Mouse (Mus musculus) limb, embryonic 11.5 days (tissue): ENCODE results near the gene Sec61a1. TPM values are rescaled to one million over a fixed set of nuclear protein-coding genes. Genes with fewer than 3 reads are reported as not detected.

ENCODE experiments used
- ATAC-seq: fragments of 200-750 bp; cut with Nextera tagmentation; 2 replicates; pipeline ENCODE4 v1.8.0; 2017; ENCODE audit warnings: low read depth; ENCODE audit not compliant: insufficient number of reproducible peaks, low FRiP score, low TSS enrichment
- DNase-seq: peaks from one replicate; pipeline ENCODE4 v3.0.0-alpha.2; 2015; ENCODE audit warnings: low spot score
- H3K27ac ChIP-seq: fragments of 300-500 bp; sonication (generic); replicated peaks from 2 replicates; pipeline ENCODE4 v1.5.1; 2014; ENCODE audit warnings: low read depth, mild to moderate bottlenecking, low read length
- H3K27me3 ChIP-seq: fragments of 300-500 bp; sonication (generic); 2 replicates; pipeline ENCODE4 v1.6.1; 2014; ENCODE audit warnings: mild to moderate bottlenecking, low read length, mixed read lengths; ENCODE audit not compliant: control insufficient read depth, insufficient read depth
- H3K36me3 ChIP-seq: fragments of 300-500 bp; sonication (generic); 2 replicates; pipeline ENCODE4 v1.6.1; 2014; ENCODE audit warnings: mild to moderate bottlenecking, low read length, moderate library complexity, mixed read lengths; ENCODE audit not compliant: control insufficient read depth, insufficient read depth
- H3K4me1 ChIP-seq: fragments of 300-500 bp; sonication (generic); 2 replicates; pipeline ENCODE4 v1.6.1; 2014; ENCODE audit warnings: low read length, mixed read lengths; ENCODE audit not compliant: control insufficient read depth, insufficient read depth
- H3K4me2 ChIP-seq: fragments of 300-500 bp; sonication (generic); 2 replicates; pipeline ENCODE4 v1.6.1; 2014; ENCODE audit warnings: low read depth, mild to moderate bottlenecking, moderate library complexity; ENCODE audit not compliant: severe bottlenecking
- H3K4me3 ChIP-seq: fragments of 300-500 bp; sonication (generic); 2 replicates; pipeline ENCODE4 v1.5.1; 2014; ENCODE audit warnings: low read depth, low read length
- H3K9ac ChIP-seq: fragments of 300-500 bp; sonication (generic); 2 replicates; pipeline ENCODE4 v1.6.1; 2014; ENCODE audit warnings: mild to moderate bottlenecking, low read length
- H3K9me3 ChIP-seq: fragments of 300-500 bp; sonication (generic); 2 replicates; pipeline ENCODE4 v1.6.1; 2016; ENCODE audit warnings: low read length; ENCODE audit not compliant: control insufficient read depth
- WGBS: fragments of 180-500 bp; shearing (Covaris S2); extraction: QIAGEN DNeasy Blood & Tissue Kit; methylation state at CpG from one replicate; pipeline ENCODE4 v1.1.7; 2014; 5-methylcytosine and 5-hydroxymethylcytosine counted together
- polyA plus RNA-seq: library from polyadenylated mRNA; unstranded; fragments of >200 nt; fragmentation: Nextera tagmentation; extraction: Ambion mirVana; gene quantifications from 2 replicates; pipeline ENCODE4 v1.2.1, GENCODE M21; 2014

Sec61a1 gene
- polyA plus RNA-seq, 1 experiment from 2014 or later = 191 TPM

DNA sequence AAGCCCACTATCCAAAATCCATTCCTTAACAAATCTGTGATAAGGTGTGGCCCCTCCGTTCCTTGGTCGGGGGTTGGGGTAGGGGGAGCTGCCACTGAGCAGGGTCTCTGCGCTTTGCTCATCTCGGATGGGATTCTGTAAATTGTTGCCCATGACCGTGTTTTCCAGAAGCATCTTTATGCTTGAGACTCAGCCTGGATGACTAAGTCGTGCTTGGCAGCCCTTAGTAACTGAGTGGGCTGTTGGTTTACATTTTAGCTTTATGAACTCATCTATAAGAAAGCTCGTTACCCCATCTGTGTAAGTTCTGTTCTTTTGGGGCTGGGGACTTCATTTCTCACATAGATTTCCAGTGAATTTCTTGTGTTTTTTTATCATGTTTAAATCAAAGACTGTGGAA, 29.7 kb downstream of the Sec61a1 start:
- Histone ChIP-seq H3K4me3 (no peak overlapping the region), H3K27ac (no peak overlapping the region), H3K9me3 (no peaks in the 10 kb centered on the region), H3K36me3 (peaks cover 17% of the 10 kb centered on the region), H3K4me1 (no peaks in the 10 kb centered on the region), H3K4me2 (no peak overlapping the region), H3K9ac (no peak overlapping the region), H3K27me3 (no peaks in the 10 kb centered on the region)
- WGBS = 94% methylated on average over 7 of the region's 7 CpGs
- DNase-seq (no peak), ATAC-seq (no peak)

DNA sequence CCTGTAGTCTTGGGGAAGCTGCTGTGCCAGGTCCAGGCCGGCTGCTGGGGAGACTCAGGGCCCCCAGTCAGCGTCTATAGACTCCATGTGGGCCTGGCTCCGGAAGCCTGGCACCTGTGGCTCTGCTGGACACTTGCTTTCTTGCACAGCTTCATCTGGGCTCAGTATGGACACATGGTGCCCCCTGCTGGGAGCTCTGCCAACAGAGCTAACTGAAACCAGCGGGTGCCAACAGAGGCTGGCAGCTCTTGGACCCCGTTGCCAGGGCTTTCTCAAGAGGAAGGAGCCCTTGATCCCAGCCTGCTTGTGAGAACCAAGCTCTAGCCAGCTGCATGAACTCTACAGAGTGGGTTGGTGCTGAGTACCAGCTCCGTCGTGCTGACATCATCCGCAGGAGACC, 31.8 kb downstream of the Sec61a1 start:
- DNase-seq = peak; percentile 48
- Histone ChIP-seq H3K27me3 (no peaks in the 10 kb centered on the region), H3K4me1 (no peaks in the 10 kb centered on the region), H3K36me3 (peaks cover 22% of the 10 kb centered on the region), H3K27ac (no peak overlapping the region), H3K4me2 (no peak overlapping the region), H3K9me3 (no peaks in the 10 kb centered on the region), H3K4me3 (no peak overlapping the region), H3K9ac (no peak overlapping the region)
- ATAC-seq = no peak
- 86% methylated on average over 8 of the region's 8 CpGs for WGBS

DNA sequence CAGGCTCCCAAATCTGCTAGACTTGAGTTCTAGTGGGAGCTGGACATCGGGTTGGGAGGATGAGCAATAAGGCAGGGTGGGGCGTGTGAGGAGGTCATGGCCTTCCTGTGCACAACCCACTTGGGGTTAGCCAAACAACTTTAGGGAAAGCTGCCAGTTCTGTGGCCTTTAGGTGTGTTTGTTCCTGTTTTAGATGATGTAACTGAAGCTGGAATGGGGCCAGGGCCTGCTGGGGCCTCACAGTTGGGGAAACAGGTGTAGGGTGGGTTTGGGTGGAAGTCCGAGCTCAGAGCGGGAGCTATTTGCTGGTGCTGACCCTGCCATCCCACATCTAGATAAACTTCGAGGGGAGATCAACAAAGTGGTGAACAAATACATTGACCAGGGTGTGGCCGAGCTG, 33.3 kb downstream of the Sec61a1 start:
- ATAC-seq = no peak

DNA sequence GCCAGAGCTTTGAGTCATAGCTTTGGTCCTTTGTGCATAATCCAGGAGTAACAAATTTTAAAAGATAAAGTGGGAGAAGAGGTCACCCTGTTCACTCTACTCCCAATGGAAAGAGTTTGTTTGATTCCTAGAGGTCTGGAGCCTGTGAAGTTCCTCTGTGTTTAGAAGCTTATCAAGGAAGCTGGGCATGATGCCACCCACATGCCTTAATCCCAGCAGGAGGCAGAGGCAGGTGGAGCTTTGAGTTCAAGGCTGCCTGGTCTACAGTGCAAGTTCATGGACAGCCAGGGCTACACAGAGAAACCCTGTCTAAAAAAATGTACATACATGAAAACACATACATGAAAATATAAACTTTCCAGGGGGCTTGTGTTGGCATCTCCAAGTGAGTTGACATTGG, 34.8 kb downstream of the Sec61a1 start:
- Histone ChIP-seq H3K36me3 (peaks cover 23% of the 10 kb centered on the region), H3K27ac (no peak overlapping the region), H3K4me1 (no peaks in the 10 kb centered on the region), H3K9me3 (no peaks in the 10 kb centered on the region), H3K9ac (no peak overlapping the region), H3K4me3 (no peak overlapping the region), H3K4me2 (no peak overlapping the region), H3K27me3 (no peaks in the 10 kb centered on the region)
- no peak for DNase-seq
- no peak for ATAC-seq

More for the DNA sequence above, 33.3 kb downstream of the Sec61a1 start:
- H3K4me1 ChIP-seq = no peaks in the 10 kb centered on the region
- no peak overlapping the region for H3K27ac ChIP-seq
- H3K4me3 ChIP-seq = no peak overlapping the region
- no peak for DNase-seq
- WGBS = 89% methylated on average over 6 of the region's 6 CpGs
- no peaks in the 10 kb centered on the region for H3K9me3 ChIP-seq
- H3K4me2 ChIP-seq = no peak overlapping the region
- no peaks in the 10 kb centered on the region for H3K27me3 ChIP-seq
- peaks cover 18% of the 10 kb centered on the region for H3K36me3 ChIP-seq
- H3K9ac ChIP-seq = no peak overlapping the region

DNA sequence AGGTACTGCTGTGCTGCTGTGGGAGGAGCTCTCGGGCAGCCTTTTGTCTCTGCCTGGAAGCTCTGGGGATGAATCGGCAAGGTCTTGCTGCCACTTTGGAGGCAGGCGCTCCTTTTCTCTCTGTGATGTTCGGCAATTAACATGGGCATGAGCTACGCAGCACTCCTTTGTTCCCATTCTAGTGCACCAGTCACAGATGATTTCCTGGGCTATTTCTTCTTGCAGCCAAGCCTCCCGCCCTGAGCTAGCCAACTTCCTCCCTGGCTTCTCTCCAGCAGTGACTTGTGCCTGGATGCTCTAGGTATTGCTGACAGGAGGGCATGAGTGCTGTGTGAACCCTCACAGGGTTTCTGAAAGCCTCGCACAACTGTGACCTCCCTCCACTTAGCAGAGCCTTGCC, 35.6 kb downstream of the Sec61a1 start:
- 83% methylated on average over 7 of the region's 7 CpGs for WGBS
- Histone ChIP-seq H3K27me3 (no peaks in the 10 kb centered on the region), H3K36me3 (peaks cover 23% of the 10 kb centered on the region), H3K4me1 (no peaks in the 10 kb centered on the region), H3K9ac (no peak overlapping the region), H3K4me3 (no peak overlapping the region), H3K9me3 (no peaks in the 10 kb centered on the region), H3K27ac (no peak overlapping the region), H3K4me2 (no peak overlapping the region)
- DNase-seq (no peak), ATAC-seq (no peak)

DNA sequence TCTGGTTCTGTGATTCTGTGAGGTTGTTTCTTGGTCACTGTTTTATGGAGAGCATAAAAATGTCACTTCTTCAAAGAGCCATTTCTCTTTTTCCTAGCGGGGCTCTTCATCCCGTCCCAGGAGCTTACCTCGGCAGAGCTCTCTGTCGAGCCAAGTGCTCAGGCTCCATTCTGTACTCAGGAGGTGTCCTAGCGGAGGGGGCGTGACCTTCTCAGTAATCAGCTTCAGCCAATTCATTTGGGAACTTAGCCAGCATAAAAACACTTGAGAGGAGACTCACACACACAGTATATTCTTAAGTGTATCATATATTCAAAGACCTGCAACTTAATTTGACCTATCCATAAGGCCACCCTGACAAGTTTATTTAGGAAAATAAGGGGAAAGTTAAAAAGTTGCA, 38.3 kb downstream of the Sec61a1 start:
- no peaks in the 10 kb centered on the region for H3K4me1 ChIP-seq
- no peaks in the 10 kb centered on the region for H3K27me3 ChIP-seq
- no peaks in the 10 kb centered on the region for H3K9me3 ChIP-seq
- no peak overlapping the region for H3K4me2 ChIP-seq
- 46% methylated on average over 6 of the region's 6 CpGs for WGBS
- no peak overlapping the region for H3K9ac ChIP-seq
- no peak overlapping the region for H3K27ac ChIP-seq
- peaks cover 22% of the 10 kb centered on the region for H3K36me3 ChIP-seq
- DNase-seq = no peak
- ATAC-seq = no peak
- H3K4me3 ChIP-seq = no peak overlapping the region

DNA sequence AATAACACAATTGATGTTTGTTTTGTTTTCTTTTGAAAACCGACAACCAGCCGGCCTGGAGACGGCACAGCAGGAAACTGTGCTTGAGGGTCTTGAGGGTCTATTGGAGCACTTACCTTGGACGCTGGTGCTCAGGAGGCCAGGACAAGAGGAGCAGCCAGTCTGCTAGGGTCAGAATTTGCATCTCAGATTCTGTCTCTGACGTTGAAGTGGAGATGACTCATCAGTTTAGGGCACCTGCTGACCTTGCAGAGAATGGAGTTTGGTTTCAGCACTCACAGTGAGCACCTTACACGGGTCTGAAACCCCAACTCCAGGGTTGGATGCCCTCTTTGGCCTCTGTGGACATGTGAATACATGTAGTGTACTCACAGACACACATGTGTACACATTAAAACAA, 48.8 kb downstream of the Sec61a1 start:
- Histone ChIP-seq H3K4me2 (no peak overlapping the region), H3K4me1 (peaks cover 7% of the 10 kb centered on the region), H3K9ac (no peak overlapping the region), H3K36me3 (peaks cover 25% of the 10 kb centered on the region), H3K9me3 (no peaks in the 10 kb centered on the region), H3K27me3 (no peaks in the 10 kb centered on the region), H3K27ac (no peak overlapping the region), H3K4me3 (no peak overlapping the region)
- 75% methylated on average over 6 of the region's 6 CpGs for WGBS
- ATAC-seq (no peak), DNase-seq (no peak)

DNA sequence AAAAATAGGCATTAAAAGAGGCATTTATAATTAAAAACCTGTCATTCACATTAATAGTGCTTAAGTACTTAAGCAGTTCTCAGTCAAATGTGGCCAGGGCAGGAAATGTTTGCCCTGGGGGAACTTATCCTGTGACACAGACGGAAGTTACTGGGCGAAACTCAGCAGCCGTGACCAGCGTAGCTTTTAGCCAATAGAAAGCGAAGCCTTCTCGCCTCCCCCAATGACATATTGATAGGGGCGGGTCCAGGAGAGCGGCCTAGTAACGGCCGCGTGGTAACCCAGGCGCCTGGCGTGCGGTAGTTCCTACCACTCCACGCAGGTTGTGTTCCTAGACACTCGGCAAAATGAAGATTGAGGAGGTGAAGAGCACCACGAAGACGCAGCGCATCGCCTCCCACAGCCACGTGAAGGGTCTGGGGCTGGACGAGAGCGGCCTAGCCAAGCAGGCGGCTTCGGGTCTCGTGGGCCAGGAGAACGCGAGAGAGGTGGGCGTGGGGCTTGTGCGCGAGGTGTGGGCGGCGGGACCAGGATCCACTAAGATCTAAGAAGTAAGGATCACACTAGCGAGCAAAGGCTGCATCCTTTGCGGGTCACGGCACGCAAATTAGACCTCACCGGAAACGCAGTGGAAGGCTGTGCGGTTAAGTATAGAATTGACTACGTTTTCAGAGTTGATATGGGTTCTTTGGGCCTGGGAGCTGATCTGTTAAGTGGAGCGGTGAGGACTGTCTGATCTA, 53.4 kb downstream of the Sec61a1 start, which contains the start of gene Ruvbl1:
Gene Ruvbl1 (plus strand): TSS at position 229 of the 740 bp plus-strand sequence.
- Histone ChIP-seq H3K4me3 (peak within 1 kb of the TSS; percentile 77), H3K27me3 (no peaks in the 10 kb centered on the region), H3K4me1 (peaks cover 7% of the 10 kb centered on the region), H3K9ac (peak within 1 kb of the TSS; percentile 72), H3K27ac (no peak within 1 kb of the TSS), H3K36me3 (peaks cover 4% of the 10 kb centered on the region; the same call in 1 of the 2 replicates), H3K9me3 (no peaks in the 10 kb centered on the region), H3K4me2 (peak within 1 kb of the TSS; percentile 82)
- ATAC-seq (peak; percentile 99), DNase-seq (peak; percentile 92)
- under 1% methylated on average over 37 of the region's 42 CpGs for WGBS

DNA sequence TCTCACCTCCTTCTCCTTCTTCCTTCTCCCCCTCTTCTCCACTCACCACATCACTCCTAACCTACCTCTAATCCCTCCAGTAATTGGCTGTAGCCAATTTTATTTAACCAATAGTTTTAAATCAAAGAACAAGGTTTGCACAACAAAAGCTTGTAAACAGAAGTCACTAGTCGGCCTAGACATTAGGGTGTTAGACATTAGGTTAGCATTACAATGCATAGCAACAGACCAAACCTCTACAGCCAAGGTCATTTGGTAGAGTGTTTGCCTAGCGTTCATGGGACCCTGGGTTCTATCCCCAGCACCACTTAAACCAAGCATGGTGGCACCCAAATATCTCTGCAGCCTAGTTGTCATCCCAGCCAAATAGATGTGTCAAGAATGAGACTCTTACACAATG, 64.2 kb downstream of the Sec61a1 start:
- Histone ChIP-seq H3K4me3 (no peak overlapping the region), H3K9ac (no peak overlapping the region), H3K4me2 (no peak overlapping the region), H3K9me3 (no peaks in the 10 kb centered on the region), H3K27ac (no peak overlapping the region), H3K36me3 (no peaks in the 10 kb centered on the region), H3K4me1 (no peaks in the 10 kb centered on the region), H3K27me3 (no peaks in the 10 kb centered on the region)
- WGBS = 74% methylated on average over 2 of the region's 2 CpGs
- DNase-seq (no peak), ATAC-seq (no peak)
